Mouse (Mus musculus): ENCODE measurements around the gene Sec63. TPM values are rescaled to one million over a fixed set of nuclear protein-coding genes. Genes with fewer than 3 reads are reported as not detected.

Gene Sec63
- polyA plus RNA-seq, 1 experiment from 2014 or later: 17.2 TPM

DNA sequence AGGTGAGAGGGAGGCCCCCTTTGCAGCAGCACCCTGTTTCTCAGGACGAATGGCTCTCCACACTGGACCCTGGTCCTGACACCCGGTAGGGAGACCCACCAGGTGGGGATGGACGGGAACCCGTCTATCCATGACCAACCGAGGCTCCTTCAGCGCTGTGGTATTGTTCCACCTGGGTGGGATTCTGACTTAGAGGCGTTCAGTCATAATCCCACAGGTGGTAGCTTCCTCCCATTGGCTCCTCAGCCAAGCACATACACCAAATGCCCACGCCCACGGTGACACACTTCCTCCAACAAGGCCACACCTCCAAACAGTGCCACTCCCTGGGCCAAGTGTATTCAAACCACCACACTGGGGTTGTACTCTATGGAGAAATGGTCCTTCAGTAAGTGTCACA lies 95.3 kb downstream of the Sec63 start:
- ATAC-seq (ENCODE audit: low FRiP score): no peak
- H3K27me3 ChIP-seq (ENCODE audit: control insufficient read depth, insufficient read depth, low read length): no peaks in the 10 kb centered on the region
- WGBS: 95% methylated on average over 9 of the region's 9 CpGs
- no peak overlapping the region for H3K27ac ChIP-seq
- no peak overlapping the region for H3K4me2 ChIP-seq (replicated peaks)
- no peaks in the 10 kb centered on the region for H3K9me3 ChIP-seq (ENCODE audit: control insufficient read depth, low read length)
- DNase-seq (ENCODE audit: low spot score): no peak
- no peak overlapping the region for H3K9ac ChIP-seq
- no peaks in the 10 kb centered on the region for H3K36me3 ChIP-seq (replicated peaks; ENCODE audit: control insufficient read depth, insufficient read depth)
- peaks cover 10% of the 10 kb centered on the region for H3K4me1 ChIP-seq (replicated peaks; ENCODE audit: control insufficient read depth, insufficient read depth, low read length)
- no peak overlapping the region for H3K4me3 ChIP-seq (replicated peaks; ENCODE audit: low read length)

DNA sequence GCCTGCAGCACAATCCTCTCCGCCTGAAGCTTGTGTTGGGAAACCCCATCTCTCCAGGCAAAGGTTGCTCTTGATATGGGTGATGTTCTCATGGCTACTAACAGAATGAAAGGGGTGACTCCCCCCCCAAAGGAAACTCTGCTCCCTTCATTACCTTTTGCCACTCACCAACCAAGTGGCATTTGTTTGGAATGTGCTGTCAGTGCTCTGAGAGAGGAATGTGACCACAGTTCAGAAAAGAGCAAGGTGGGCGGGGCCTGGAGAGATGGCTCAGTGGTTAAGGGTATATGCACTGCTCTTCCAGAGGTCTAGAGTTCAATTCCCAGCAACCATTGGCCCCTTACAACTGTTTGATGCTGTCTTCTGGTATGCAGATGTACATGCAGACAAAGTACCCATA lies 95.7 kb downstream of the Sec63 start:
- no peak for ATAC-seq (ENCODE audit: low FRiP score)

DNA sequence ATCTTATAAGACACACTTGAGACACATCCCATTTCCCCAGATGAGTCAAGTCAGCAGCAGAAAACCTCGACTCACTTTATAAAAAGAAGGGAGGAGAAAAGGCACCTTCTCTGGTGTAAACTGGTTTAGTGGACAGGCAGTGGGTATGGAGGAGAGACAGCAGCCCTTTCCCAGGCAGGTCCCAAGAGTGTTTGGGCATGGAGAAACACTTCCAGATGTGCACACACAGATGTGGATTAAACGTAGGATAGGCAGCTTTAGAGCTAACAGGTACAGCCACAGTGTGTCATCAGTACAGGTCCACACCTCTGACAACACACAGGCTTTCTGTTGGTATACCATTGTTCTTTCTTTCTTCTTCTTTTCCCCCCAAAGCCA lies 98.5 kb downstream of the Sec63 start:
- 30% methylated on average over 2 of the region's 2 CpGs for WGBS
- no peak for ATAC-seq (ENCODE audit: low FRiP score)
- H3K27ac ChIP-seq: peak overlapping the region; percentile 86

More for the DNA sequence above, 95.7 kb downstream of the Sec63 start:
- Histone ChIP-seq H3K36me3 (replicated peaks; ENCODE audit: control insufficient read depth, insufficient read depth) (no peaks in the 10 kb centered on the region), H3K9ac (no peak overlapping the region), H3K9me3 (ENCODE audit: control insufficient read depth, low read length) (no peaks in the 10 kb centered on the region), H3K27ac (no peak overlapping the region), H3K27me3 (ENCODE audit: control insufficient read depth, insufficient read depth, low read length) (no peaks in the 10 kb centered on the region), H3K4me3 (replicated peaks; ENCODE audit: low read length) (no peak overlapping the region), H3K4me2 (replicated peaks) (no peak overlapping the region), H3K4me1 (replicated peaks; ENCODE audit: control insufficient read depth, insufficient read depth, low read length) (peaks cover 10% of the 10 kb centered on the region)
- 91% methylated on average over 2 of the region's 2 CpGs for WGBS
- no peak for DNase-seq (ENCODE audit: low spot score)

DNA sequence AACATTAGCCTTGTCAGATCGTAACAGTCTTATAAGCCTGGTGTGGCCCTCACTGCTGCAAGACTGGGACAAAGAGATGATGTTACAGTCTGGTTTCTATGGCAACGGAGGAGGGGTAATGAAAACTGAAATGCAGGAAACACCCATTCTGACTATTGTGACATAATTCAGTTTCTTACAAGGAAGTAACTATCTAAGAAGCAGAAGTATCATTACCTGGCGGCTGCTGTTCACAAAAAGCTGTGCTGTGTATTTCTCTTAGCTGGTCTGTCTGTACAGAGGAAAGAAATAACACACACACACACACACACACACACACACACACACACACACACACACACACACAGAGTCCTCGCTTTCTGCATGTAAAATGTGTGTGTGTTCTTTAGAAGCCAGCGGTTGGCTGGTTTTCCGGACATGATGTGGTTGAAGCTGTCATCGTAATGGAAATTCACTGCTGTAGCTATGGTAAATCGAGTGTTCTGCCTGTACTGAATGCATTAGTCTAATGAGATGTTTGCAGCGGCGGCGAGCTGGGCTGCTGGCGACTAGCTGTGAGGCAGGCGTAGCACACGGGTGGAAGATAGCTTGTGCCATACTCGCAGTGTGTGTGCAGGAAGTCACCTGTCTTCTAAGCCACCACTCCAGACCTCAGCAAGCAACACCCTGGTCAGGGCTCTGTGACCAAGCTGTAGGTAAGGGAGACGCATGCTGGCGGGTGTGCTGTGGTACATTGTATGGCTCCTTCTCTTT lies 99.0 kb downstream of the Sec63 start, which contains the start of gene Scml4:
Gene Scml4 (plus strand): TSS at position 212 of the 753 bp plus-strand sequence.
- DNase-seq (ENCODE audit: low spot score) (peak; percentile 83), ATAC-seq (ENCODE audit: low FRiP score) (peak; percentile 83)
- Histone ChIP-seq H3K27ac (peak within 1 kb of the TSS; percentile 86), H3K9ac (peak within 1 kb of the TSS; percentile 57), H3K27me3 (ENCODE audit: control insufficient read depth, insufficient read depth, low read length) (no peaks in the 10 kb centered on the region), H3K4me1 (replicated peaks; ENCODE audit: control insufficient read depth, insufficient read depth, low read length) (peaks cover 28% of the 10 kb centered on the region), H3K9me3 (ENCODE audit: control insufficient read depth, low read length) (no peaks in the 10 kb centered on the region), H3K4me2 (replicated peaks) (peak within 1 kb of the TSS; percentile 63), H3K36me3 (replicated peaks; ENCODE audit: control insufficient read depth, insufficient read depth) (no peaks in the 10 kb centered on the region), H3K4me3 (replicated peaks; ENCODE audit: low read length) (peak within 1 kb of the TSS; percentile 37)
- 19% methylated on average over 17 of the region's 17 CpGs for WGBS

More for the DNA sequence above, 98.5 kb downstream of the Sec63 start:
- no peaks in the 10 kb centered on the region for H3K9me3 ChIP-seq (ENCODE audit: control insufficient read depth, low read length)
- H3K4me2 ChIP-seq (replicated peaks): peak overlapping the region; percentile 63
- H3K27me3 ChIP-seq (ENCODE audit: control insufficient read depth, insufficient read depth, low read length): no peaks in the 10 kb centered on the region
- H3K4me1 ChIP-seq (replicated peaks; ENCODE audit: control insufficient read depth, insufficient read depth, low read length): peaks cover 24% of the 10 kb centered on the region
- H3K36me3 ChIP-seq (replicated peaks; ENCODE audit: control insufficient read depth, insufficient read depth): no peaks in the 10 kb centered on the region
- H3K4me3 ChIP-seq (replicated peaks; ENCODE audit: low read length): peak overlapping the region; percentile 37; the same call in 1 of the 2 replicates
- peak overlapping the region; percentile 48 for H3K9ac ChIP-seq
- peak; percentile 29 for DNase-seq (ENCODE audit: low spot score)

DNA sequence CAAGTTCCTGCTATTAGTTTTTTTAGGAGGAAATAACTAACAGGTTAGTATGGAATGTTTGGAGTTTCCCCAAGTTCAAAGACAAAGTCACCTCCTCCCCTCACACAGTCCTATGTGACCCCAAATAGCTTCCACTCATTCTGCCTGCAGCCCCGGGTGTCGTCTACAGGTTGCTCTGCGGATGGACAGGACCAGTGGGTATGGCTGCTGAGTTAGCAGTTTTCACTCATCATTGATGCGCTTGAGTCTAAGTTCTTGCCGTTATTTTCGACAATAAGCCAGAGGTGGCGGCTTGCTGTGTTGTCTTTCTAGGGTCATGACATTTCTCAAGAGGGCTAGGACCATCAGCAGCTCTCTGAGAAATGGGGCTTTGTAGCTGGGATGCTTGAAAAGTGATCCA lies 100.2 kb downstream of the Sec63 start:
- ATAC-seq (ENCODE audit: low FRiP score): no peak
- WGBS: 69% methylated on average over 7 of the region's 7 CpGs
- Histone ChIP-seq H3K4me2 (replicated peaks) (peak overlapping the region; percentile 51), H3K36me3 (replicated peaks; ENCODE audit: control insufficient read depth, insufficient read depth) (no peaks in the 10 kb centered on the region), H3K4me3 (replicated peaks; ENCODE audit: low read length) (0 out of 2 replicates have a peak overlapping the region, but pooled peaks have one; percentile 1), H3K4me1 (replicated peaks; ENCODE audit: control insufficient read depth, insufficient read depth, low read length) (peaks cover 28% of the 10 kb centered on the region), H3K9me3 (ENCODE audit: control insufficient read depth, low read length) (no peaks in the 10 kb centered on the region), H3K27ac (no peak overlapping the region), H3K27me3 (ENCODE audit: control insufficient read depth, insufficient read depth, low read length) (no peaks in the 10 kb centered on the region), H3K9ac (no peak overlapping the region)
- DNase-seq (ENCODE audit: low spot score): no peak

DNA sequence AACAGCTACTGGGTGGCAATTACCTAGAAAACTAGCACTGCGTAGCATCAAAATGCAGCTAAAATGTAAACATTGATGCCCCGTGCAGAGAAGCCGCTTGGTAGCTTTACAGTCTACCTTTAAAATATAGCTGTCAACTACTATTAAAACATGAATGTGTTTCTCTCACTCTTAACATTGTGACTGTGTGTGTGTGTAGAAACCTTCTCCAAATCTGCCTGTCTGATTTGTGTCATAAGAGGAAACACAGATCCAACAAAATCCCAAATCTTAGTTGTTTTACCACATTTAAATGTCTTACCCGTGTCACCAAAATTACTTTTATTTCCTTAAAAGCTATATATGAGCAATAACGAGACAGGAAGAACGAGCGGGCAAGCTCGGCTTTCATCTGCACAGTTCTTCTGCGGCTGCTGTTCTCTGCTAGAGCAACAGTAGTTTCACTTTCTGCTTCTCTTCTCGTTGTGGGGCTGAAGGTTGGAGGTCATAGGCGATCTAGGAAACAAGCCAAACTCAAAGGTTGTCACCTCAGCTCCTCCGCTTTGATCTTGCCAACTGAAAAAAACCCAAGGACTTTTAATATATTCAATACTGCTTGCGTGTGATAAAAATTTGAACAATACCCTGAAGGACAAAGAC lies 100.9 kb downstream of the Sec63 start:
- H3K9me3 ChIP-seq (ENCODE audit: control insufficient read depth, low read length): no peaks in the 10 kb centered on the region

DNA sequence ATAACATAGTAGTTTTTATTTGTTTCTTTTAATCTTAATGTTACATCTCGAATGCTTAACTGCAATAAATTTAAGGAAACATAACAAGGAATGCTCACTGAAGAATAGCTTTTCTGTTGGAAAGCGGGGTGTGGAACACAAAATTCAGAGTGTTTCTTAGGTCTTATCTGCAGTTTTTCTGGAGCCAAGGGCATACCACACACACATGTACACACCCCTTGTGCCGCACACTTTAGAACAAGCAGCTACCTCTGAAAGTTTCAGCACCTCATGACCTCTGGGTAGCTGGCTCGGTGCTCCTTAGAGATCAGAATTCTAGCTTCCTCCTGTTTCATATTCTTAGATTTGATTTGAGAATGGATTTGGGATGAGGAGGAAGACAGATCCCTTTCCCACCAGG lies 101.5 kb downstream of the Sec63 start:
- Histone ChIP-seq H3K27ac (no peak overlapping the region), H3K4me1 (replicated peaks; ENCODE audit: control insufficient read depth, insufficient read depth, low read length) (peaks cover 28% of the 10 kb centered on the region), H3K36me3 (replicated peaks; ENCODE audit: control insufficient read depth, insufficient read depth) (no peaks in the 10 kb centered on the region), H3K4me3 (replicated peaks; ENCODE audit: low read length) (0 out of 2 replicates have a peak overlapping the region, but pooled peaks have one; percentile 17), H3K9me3 (ENCODE audit: control insufficient read depth, low read length) (no peaks in the 10 kb centered on the region), H3K27me3 (ENCODE audit: control insufficient read depth, insufficient read depth, low read length) (no peaks in the 10 kb centered on the region), H3K9ac (no peak overlapping the region), H3K4me2 (replicated peaks) (peak overlapping the region; percentile 51)
- DNase-seq (ENCODE audit: low spot score) (no peak), ATAC-seq (ENCODE audit: low FRiP score) (no peak)
- WGBS: 85% methylated on average over 4 of the region's 4 CpGs

More for the DNA sequence above, 100.9 kb downstream of the Sec63 start:
- no peak overlapping the region for H3K9ac ChIP-seq
- no peaks in the 10 kb centered on the region for H3K36me3 ChIP-seq (replicated peaks; ENCODE audit: control insufficient read depth, insufficient read depth)
- peaks cover 28% of the 10 kb centered on the region for H3K4me1 ChIP-seq (replicated peaks; ENCODE audit: control insufficient read depth, insufficient read depth, low read length)
- H3K4me3 ChIP-seq (replicated peaks; ENCODE audit: low read length): no peak overlapping the region
- peak overlapping the region; percentile 51 for H3K4me2 ChIP-seq (replicated peaks)
- H3K27ac ChIP-seq: no peak overlapping the region
- H3K27me3 ChIP-seq (ENCODE audit: control insufficient read depth, insufficient read depth, low read length): no peaks in the 10 kb centered on the region
- ATAC-seq (ENCODE audit: low FRiP score) (no peak), DNase-seq (ENCODE audit: low spot score) (peak; percentile 28)
- 65% methylated on average over 13 of the region's 13 CpGs for WGBS

DNA sequence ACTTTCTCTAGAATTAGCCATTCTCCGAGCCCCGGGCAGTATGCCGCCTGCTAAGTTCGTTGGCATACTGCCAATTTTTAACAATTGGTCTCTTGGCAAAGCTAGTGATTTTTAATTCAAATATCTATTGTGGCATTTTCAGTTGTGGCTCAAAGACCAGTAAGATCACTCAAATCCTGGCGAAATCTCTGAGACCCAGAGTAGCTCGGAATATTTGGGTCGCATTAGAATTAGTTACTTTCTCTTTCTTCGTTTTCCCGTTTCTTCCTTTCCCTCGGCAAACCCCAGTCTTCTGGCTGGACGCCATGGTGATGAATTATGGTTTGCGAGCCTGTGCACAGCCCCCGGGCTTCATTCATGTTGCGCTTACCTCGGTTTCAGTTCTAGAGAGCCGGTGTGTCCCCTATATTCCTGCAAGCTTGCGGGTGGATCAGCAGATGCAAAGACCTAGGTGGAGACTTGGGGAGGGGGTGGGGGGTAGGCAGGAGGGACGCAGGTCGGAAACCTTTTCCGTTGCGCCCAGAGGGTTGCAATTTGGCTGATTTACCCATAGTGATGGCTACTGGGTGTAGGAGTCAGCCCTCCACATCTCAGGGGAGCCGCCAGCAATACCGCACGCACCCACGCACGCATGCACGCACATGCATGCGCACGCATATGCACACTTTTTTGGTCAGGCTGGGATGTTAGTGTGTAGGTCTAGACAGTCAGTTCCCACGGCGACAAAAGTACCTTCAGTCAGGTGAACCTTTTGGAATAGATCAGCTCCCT lies 102.5 kb downstream of the Sec63 start:
- no peak for ATAC-seq (ENCODE audit: low FRiP score)
- Histone ChIP-seq H3K36me3 (replicated peaks; ENCODE audit: control insufficient read depth, insufficient read depth) (no peaks in the 10 kb centered on the region), H3K4me1 (replicated peaks; ENCODE audit: control insufficient read depth, insufficient read depth, low read length) (peaks cover 28% of the 10 kb centered on the region)

DNA sequence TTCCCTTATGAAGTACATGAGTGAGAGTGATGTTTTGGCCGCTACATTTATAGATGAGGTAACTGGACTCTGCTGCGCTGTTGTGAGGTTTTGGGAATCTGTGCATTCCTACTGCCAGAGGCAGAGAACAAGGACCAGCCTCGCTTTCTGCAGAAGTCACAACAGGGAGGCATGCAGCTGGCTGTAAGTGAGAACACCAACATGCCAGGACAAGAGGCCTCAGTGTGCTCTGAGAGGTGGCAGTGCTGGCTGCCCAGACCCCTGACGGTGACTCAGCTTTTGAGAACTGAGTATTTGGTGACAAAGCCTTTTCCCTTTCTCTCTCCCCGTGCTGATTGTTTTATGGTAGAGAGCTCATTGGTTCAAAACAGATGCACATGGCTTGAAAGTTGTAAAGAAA lies 103.4 kb downstream of the Sec63 start:
- H3K4me3 ChIP-seq (replicated peaks; ENCODE audit: low read length): no peak overlapping the region
- no peak for ATAC-seq (ENCODE audit: low FRiP score)
- no peaks in the 10 kb centered on the region for H3K9me3 ChIP-seq (ENCODE audit: control insufficient read depth, low read length)
- H3K4me1 ChIP-seq (replicated peaks; ENCODE audit: control insufficient read depth, insufficient read depth, low read length): peaks cover 22% of the 10 kb centered on the region
- H3K27ac ChIP-seq: peak overlapping the region; percentile 43; the same call in 1 of the 2 replicates
- no peaks in the 10 kb centered on the region for H3K36me3 ChIP-seq (replicated peaks; ENCODE audit: control insufficient read depth, insufficient read depth)
- DNase-seq (ENCODE audit: low spot score): no peak
- 52% methylated on average over 5 of the region's 5 CpGs for WGBS
- no peak overlapping the region for H3K9ac ChIP-seq
- no peaks in the 10 kb centered on the region for H3K27me3 ChIP-seq (ENCODE audit: control insufficient read depth, insufficient read depth, low read length)
- peak overlapping the region; percentile 51 for H3K4me2 ChIP-seq (replicated peaks)

More for the DNA sequence above, 102.5 kb downstream of the Sec63 start:
- H3K27me3 ChIP-seq (ENCODE audit: control insufficient read depth, insufficient read depth, low read length): no peaks in the 10 kb centered on the region
- H3K9ac ChIP-seq: peak overlapping the region; percentile 36; the same call in 1 of the 2 replicates
- H3K9me3 ChIP-seq (ENCODE audit: control insufficient read depth, low read length): no peaks in the 10 kb centered on the region
- 0 out of 2 replicates have a peak overlapping the region, but pooled peaks have one; percentile 43 for H3K27ac ChIP-seq
- peak overlapping the region; percentile 51 for H3K4me2 ChIP-seq (replicated peaks)
- peak overlapping the region; percentile 17 for H3K4me3 ChIP-seq (replicated peaks; ENCODE audit: low read length)
- peak; percentile 72 for DNase-seq (ENCODE audit: low spot score)
- WGBS: 30% methylated on average over 31 of the region's 31 CpGs
